Mouse (Mus musculus): ENCODE data around the gene Oxsr1.
A peak's percentile ranks its signal among the peaks of the same experiment; 100 is the strongest.
"Not testable (repeated sequence)": the region's sequence is repeated elsewhere in the genome, so short reads cannot be mapped to it uniquely, and the experiment has no call there.

Gene Oxsr1

DNA sequence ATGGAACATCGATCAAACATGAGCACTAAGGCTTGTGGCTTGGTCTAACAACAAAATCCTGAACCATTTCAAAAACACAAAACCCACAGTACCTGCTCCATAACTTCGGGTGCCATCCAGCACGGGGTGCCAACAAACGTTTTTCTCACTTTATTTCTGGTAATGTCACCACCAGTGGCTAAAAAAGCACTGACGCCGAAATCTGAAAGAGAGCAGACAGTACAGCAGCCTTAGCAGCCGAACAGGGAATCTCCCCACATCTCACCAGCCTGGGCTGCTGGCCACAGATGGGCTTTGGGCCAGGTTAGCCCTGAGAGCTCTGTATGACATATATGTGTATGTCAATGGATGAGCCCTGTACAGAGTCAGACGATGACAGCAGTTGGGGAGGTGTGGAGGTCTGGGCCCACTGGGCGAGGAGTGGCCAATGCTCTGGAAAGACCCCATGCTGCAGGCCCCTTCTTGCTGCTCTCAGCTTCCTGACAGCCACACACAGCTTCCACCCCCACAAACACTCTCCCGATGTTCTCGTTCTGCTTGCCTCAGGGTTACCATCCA, 53.6 kb downstream of the Oxsr1 start:
- peak; percentile 26 for DNase-seq

- no peak for DNase-seq
Observed at GRCm38 (mm10) chr9:119268120-119268519, 54.1 kb downstream of the Oxsr1 start.

- DNase-seq, result not testable (repeated sequence)
Observed at GRCm38 (mm10) chr9:119266121-119266395, 56.2 kb downstream of the Oxsr1 start.

DNA sequence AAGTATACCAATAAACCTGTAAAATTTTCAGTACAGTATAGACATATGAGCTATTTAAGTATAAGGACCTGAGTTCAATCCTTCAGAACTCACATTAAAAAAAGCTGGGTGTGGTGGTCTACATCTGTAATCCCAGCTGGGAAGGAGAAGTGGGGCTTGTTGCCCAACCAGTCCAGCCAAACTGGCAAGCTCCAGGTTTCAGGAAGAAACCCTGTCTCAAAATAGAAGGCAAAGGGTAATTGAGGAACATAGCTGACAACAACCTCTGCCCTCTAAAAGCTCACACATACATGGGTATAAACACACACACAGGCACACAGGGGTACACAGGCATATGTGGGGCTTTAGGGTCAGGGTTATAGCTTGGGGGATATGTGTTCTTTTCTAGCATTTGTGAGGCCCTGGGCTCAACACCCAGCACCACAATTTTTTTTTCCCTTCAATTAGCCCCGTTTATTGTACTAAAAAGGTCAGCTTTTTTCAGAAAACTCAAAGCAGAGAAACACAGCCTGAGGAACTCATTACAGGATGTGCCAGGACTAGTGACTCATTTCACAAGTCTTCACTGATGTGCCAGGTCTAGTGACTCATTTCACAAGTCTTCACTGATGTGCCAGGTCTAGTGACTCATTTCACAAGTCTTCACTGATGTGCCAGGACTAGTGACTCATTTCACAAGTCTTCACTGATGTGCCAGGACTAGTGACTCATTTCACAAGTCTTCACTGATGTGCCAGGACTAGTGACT, 56.7 kb downstream of the Oxsr1 start:
- not testable (repeated sequence) for DNase-seq

GRCm38 (mm10) chr9:119263067-119263466, 59.2 kb downstream of the Oxsr1 start:
- DNase-seq, result no peak

GRCm38 (mm10) chr9:119260825-119261224, 61.4 kb downstream of the Oxsr1 start:
- no peak for DNase-seq

DNA sequence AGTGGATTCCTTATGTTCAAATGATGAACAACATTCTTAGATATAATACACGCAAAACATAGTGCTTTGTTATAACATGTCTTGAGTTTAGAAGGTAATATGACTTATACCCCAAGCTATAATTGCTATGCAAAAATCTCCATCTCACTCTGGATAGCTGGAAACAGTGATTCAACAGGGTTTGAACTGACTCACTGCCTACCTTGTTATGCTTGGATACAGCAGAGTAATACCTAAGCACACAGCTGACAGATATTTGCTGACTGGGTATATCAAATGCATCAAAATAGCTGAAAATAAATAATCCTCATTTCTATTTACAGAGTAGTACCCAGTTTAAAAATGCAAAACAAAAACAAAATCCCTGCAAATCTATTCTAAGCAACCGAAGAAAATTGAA, 63.4 kb downstream of the Oxsr1 start:
- no peak for DNase-seq

DNA sequence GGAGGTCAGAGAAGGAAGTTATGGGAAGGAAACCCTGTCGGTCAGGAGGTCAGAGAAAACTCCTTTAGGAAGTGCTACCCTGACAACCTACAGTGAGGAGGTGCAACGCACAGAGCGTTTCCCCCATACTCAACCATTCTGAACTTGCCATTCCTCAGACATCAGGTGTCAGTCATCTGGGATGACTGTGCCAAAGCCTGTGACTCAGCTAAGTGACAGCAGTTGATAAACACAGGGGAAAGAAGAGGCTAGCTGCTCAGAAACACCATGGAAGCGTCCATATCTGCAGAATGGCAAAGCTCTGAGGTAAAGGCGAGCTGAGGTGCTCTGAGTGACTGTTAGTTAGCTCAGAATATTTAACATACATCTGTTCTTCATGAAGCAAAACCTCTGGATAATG, 64.1 kb downstream of the Oxsr1 start:
- no peak for DNase-seq

DNA sequence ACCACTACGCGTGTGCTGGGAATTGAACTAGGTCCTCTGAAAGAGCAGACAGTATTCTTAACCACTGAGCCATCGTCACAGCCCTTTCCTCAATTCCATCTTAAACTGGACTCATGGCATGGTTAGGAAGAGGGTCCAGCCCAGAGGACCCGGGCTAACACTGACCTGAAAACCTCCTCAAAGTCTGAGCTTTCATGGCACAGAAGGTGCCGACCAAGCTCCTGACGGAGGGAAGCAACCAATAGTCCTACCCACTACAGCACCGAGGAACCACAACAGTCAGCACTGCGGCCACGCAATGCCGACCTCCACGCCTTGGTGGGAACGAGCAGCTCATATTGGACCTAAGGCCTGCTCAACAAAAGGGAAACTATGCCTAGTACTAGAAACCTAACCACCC, 66.1 kb downstream of the Oxsr1 start:
- no peak for DNase-seq

- no peak for DNase-seq
Observed at GRCm38 (mm10) chr9:119255096-119255495, 67.1 kb downstream of the Oxsr1 start.

DNA sequence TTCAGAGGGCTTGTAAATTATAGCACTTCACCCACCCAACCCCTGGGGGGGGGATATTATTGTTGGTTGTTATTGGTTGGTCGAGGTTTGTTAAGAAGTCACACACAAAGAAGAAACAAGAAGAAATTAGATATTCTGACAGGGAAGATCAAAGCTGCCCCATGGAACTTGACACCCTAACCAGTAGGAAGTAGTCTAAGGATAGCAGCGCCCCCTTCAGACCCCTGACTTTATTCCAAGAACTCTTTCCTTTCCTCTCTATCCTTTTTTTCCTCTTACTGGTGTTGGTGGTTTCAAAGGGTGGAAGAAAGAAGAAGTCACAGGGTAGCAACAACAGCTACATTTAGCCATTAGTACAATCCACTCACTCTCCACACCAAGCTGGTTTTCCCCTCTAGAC, 68.0 kb downstream of the Oxsr1 start:
- DNase-seq, result no peak

- DNase-seq, result no peak
Observed at GRCm38 (mm10) chr9:119247996-119248395, 74.2 kb downstream of the Oxsr1 start.

GRCm38 (mm10) chr9:119246826-119247225, 75.4 kb downstream of the Oxsr1 start:
- DNase-seq, result no peak

- no peak for DNase-seq
Observed at GRCm38 (mm10) chr9:119243981-119244380, 78.2 kb downstream of the Oxsr1 start.

- no peak for DNase-seq
Observed at GRCm38 (mm10) chr9:119241169-119241865, 80.9 kb downstream of the Oxsr1 start.

DNA sequence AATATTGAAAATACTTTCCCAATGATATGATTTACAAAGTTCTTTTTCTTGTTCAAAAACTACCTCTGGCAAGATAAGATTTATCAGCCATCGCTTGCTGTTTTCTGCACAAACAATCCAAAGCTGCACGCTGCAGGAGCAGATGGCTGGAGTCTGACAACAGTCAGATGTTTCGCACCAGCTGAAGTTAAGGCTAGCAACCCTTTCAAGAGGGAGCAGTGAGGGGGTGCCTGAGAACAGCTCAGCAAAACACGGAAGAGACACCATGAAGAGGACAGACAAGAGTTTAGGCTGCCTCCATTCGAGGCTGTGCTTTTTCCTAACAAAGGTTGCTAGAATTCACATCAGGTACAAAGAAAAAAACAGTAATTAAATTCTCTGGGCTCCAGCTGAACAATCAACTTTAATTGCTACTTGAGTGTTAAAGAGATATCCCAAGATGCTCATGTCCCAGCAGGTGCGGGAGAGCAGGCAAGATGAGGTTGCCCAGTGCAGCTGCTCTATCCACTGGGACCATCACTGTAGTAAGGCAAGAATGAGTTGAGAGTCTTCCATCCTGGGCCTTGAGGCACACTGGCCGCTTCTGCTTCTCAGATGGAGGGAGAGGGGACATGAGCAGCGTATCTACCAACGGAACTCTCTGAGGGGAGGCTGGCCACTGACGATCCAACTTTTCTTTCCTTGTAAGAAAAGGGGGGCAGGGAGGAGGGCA, 81.8 kb downstream of the Oxsr1 start:
- DNase-seq, result no peak

DNA sequence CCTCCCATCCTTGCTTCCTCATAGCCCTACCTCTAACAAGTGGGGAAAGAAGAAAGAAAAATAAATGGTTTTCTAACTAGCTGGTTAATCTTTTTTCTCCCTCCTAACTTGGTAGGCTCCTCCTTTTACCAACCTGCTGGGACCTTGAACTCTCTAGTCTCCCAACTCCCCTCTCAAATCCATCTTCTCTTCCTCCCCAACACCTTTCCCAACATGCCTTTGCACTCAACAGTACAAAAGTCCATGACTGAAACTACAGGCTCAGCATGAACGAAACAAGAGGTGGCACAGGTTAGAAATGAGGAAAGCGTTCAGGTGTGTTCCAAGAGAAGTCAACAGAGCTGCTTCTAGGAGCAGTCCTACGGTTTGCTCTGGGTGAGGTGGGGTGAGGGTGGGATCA, 83.0 kb downstream of the Oxsr1 start:
- DNase-seq, result no peak

GRCm38 (mm10) chr9:119238796-119239195, 83.4 kb downstream of the Oxsr1 start:
- no peak for DNase-seq

- no peak for DNase-seq
Observed at GRCm38 (mm10) chr9:119231552-119231951, 90.7 kb downstream of the Oxsr1 start.

GRCm38 (mm10) chr9:119230829-119231228, 91.4 kb downstream of the Oxsr1 start:
- no peak for DNase-seq

DNA sequence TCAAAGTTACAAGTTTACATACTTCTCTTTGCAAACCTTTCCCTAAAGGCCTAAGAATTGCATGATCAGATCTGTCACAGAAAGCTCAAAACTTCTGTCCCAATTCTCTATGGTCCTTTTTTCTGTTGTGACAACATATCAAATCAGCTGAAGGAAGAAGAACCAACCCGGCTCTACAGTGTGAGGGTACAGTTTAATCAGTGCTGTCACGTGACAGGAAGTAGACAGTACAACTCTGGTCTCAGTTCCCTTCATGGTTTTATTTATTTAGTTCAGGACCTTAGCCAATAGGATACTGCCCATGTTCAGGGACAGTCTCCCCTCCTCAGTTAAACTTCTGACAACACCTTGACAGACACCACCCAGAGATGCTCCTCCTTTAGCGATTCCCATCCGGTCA, 102.0 kb downstream of the Oxsr1 start:
- DNase-seq, result no peak

DNA sequence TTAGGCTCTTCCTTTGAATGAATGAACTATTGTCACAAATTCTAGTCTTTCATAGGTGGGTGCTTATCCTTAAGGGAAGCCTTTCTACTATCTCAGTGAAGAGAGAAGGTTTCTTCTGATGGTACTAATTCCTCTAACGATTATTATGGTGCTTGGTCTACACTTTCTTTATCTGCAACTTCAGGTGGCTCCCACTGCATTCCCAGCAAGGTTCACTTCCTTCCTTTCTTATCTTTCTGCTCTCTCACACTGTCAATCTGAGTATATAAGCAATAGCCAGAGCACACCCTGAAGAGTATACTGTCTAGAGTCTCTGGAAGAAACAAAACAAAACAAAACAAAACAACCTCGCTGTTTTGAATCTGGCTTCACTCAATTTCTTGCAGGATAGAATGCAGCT, 102.6 kb downstream of the Oxsr1 start:
- no peak for DNase-seq

GRCm38 (mm10) chr9:119215341-119215740, 106.9 kb downstream of the Oxsr1 start:
- DNase-seq, result not testable (repeated sequence)

- DNase-seq, result no peak
Observed at GRCm38 (mm10) chr9:119214601-119215000, 107.6 kb downstream of the Oxsr1 start.

All from right cerebral cortex, postnatal 25 days (tissue).